Mouse (Mus musculus) ovary, postnatal 10 days (tissue): ENCODE data around the gene Fzd4.

Experiments
- DNase-seq: peaks from one replicate; pipeline ENCODE4 v3.0.0; 2022; ENCODE audit warnings: low spot score

Fzd4 gene

GRCm38 (mm10) chr7:89404081-89404733 lies at the start of gene Fzd4, which contains the start of gene Tmem135:
Fzd4 (plus strand) TSS chr7:89404355.
Tmem135 (minus strand) TSS chr7:89404222.
- DNase-seq = peak; percentile 71

GRCm38 (mm10) chr7:89355519-89356255 lies 48.5 kb upstream of the Fzd4 start:
- no peak for DNase-seq

- DNase-seq = no peak
These were observed 47.8 kb upstream of the Fzd4 start for GRCm38 (mm10) chr7:89356307-89356706.

- no peak for DNase-seq
These were observed 40.2 kb upstream of the Fzd4 start for GRCm38 (mm10) chr7:89363975-89364374.

- DNase-seq = no peak
These were observed 38.8 kb upstream of the Fzd4 start for GRCm38 (mm10) chr7:89365135-89365880.

GRCm38 (mm10) chr7:89367643-89368042 lies 36.5 kb upstream of the Fzd4 start:
- DNase-seq = no peak

GRCm38 (mm10) chr7:89370086-89370485 lies 34.1 kb upstream of the Fzd4 start:
- no peak for DNase-seq

GRCm38 (mm10) chr7:89370917-89371316 lies 33.2 kb upstream of the Fzd4 start:
- DNase-seq = no peak

- DNase-seq = no peak
These were observed 32.4 kb upstream of the Fzd4 start for GRCm38 (mm10) chr7:89371623-89372295.

GRCm38 (mm10) chr7:89380935-89381705 lies 23.0 kb upstream of the Fzd4 start:
- DNase-seq = no peak

- no peak for DNase-seq
These were observed 21.3 kb upstream of the Fzd4 start for GRCm38 (mm10) chr7:89382892-89383291.

- DNase-seq = no peak
These were observed 15.2 kb upstream of the Fzd4 start for GRCm38 (mm10) chr7:89388981-89389380.

- DNase-seq = no peak
These were observed 13.5 kb upstream of the Fzd4 start for GRCm38 (mm10) chr7:89390660-89391059.

- no peak for DNase-seq
These were observed 12.9 kb upstream of the Fzd4 start for GRCm38 (mm10) chr7:89391281-89391680.

GRCm38 (mm10) chr7:89391831-89392230 lies 12.3 kb upstream of the Fzd4 start:
- no peak for DNase-seq

GRCm38 (mm10) chr7:89392388-89392787 lies 11.8 kb upstream of the Fzd4 start:
- DNase-seq = no peak

- no peak for DNase-seq
These were observed 11.3 kb upstream of the Fzd4 start for GRCm38 (mm10) chr7:89392825-89393224.

- no peak for DNase-seq
These were observed 8.8 kb upstream of the Fzd4 start for GRCm38 (mm10) chr7:89395399-89395798.

GRCm38 (mm10) chr7:89396386-89396785 lies 7.8 kb upstream of the Fzd4 start:
- DNase-seq = no peak

GRCm38 (mm10) chr7:89397837-89398534 lies 6.2 kb upstream of the Fzd4 start:
- no peak for DNase-seq

- no peak for DNase-seq
These were observed 3.4 kb upstream of the Fzd4 start for GRCm38 (mm10) chr7:89400721-89401120.
